Mouse (Mus musculus): ENCODE data around the gene Them7.
A peak's percentile ranks its signal among the peaks of the same experiment; 100 is the strongest.

Gene Them7

DNA sequence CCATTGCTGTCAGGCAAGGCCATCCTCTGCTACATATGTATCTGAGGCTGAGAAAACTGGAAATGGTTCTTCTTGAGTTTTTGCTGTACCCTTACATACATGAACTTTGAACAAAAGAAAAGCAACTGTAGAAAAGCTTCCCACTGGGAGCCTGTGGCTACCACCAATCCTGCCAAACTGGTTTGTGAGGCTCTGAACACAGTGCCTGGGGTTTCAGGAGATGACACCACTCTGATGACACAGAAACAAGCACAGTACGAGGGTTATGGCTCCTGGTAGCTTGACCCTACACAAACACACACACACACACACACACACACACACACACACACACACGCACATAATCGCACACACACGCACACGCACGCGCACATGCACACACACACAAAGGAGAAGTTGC lies 151.1 kb downstream of the Them7 start:
- no peak for DNase-seq (ENCODE audit: low read depth, low spot score)

DNA sequence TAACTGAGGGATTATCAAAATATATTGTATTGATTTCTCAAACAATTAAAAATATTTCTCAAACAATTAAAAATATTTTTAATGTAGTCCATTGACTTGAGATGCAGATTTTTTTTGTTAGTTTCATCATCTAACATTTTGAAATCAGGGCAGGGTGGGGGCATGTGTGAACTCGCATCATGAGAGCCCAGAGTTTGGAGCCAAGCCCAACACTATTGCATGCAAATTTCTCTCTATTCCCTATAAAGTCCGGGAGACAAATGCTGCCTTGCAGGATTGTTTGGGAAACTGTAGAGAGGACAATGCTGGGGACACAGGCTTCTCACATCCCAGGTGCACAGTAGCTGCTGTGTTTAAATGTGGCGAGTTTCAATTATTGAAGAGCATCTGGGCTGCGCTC lies 151.6 kb downstream of the Them7 start:
- DNase-seq (ENCODE audit: low read depth, low spot score), result no peak

DNA sequence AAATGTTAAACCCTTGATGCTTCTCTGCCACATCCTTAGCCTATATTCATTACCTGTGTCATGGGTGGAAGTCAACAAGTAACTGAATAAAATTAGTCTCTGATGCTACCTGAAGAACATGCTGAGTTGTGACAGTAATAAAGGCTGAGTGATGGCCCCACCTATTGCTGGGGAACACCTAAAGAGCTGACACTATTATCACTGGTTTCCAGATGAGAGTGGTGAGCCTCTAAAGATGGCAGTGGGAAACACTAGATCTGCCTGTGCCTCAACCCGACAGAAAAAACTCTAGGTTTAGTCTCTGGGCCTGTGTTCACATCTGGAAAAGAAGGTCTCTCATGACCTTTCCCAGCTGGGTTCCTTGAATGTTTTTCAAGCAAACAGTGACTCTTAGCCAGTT lies 155.6 kb downstream of the Them7 start:
- no peak for DNase-seq (ENCODE audit: low read depth, low spot score)

DNA sequence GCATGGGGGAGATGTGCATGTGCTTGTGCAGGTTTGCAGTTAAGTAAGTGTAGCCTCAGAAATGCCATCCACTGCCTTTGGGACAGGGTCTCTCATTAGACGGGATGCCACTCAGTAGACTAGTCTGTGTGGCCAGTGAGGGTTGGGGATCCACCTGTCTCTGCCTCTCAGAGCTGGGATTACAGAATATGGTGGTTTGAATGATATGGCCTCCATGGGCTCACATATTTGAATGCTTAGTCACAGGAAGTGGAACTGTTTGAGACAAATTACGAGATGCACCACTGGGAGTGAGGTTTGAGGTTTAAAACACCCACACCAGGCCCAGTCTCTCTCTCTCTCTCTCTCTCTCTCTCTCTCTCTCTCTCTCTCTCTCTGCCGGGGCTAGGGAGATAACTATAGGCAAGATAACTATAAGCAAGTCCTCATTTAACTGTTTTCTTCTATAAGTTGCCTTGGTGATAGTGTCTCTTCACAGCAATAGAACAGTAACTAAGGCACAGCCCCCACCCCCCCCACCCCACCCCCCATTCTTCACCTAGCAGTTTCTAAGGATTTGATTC lies 156.7 kb downstream of the Them7 start:
- no peak for DNase-seq (ENCODE audit: low read depth, low spot score)

DNA sequence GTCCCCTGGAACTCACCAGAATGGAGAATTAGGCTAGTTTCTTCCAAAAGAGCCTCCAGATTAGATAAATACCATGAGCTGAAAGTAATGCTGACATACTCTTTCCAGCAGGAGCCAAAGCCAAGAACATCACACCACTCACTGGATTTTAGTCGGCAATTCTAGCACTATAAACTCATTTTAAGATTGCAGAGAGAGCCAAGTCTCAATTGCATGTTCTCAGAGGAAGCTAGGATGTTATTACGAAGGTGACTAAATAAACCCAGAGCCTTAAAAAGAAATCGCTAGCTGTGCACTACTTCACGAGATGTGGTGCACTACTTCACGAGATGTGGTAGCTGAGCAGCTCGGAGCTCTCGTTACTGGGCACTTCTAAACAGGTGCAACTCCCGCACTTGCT lies 158.9 kb downstream of the Them7 start:
- no peak for DNase-seq (ENCODE audit: low read depth, low spot score)

DNA sequence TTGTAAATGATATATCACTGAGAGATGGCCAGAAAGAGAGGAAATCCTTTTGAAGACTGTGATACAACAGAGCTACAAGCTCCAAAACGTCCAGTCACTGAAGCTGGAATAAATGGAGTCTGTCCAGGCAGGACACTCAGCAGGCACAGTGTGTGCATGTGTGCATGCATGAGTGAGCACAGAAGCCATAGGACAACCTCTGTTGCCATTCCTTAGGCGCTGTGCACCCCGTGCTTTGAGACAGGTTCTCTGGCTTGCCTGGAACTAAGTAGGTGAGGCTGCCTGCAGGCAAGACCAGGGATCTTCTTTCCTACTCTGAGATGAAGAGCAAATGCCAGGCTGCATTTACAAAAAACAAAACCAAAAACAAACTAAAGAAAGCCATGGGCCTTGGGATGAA lies 160.9 kb downstream of the Them7 start:
- no peak for DNase-seq (ENCODE audit: low read depth, low spot score)

DNA sequence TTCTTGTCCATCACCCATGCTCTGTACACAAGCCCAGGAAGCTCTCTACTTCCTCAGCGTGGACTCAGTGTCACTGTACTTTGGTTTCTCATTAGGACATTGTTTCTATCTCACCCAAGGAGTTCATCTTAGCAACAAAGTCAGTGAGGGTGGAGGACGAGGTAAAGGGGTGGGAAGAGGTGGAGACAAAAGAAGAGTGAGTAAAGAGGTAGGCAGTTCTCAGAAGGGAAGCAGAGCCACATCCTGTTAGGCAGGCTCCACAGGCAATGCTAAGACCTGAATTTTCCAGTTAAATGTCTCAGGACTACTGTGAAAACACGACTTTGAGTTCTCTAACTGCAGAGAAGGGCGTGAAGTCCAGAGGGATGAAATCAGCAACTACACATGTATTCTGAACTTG lies 162.3 kb downstream of the Them7 start:
- DNase-seq (ENCODE audit: low read depth, low spot score), result no peak

DNA sequence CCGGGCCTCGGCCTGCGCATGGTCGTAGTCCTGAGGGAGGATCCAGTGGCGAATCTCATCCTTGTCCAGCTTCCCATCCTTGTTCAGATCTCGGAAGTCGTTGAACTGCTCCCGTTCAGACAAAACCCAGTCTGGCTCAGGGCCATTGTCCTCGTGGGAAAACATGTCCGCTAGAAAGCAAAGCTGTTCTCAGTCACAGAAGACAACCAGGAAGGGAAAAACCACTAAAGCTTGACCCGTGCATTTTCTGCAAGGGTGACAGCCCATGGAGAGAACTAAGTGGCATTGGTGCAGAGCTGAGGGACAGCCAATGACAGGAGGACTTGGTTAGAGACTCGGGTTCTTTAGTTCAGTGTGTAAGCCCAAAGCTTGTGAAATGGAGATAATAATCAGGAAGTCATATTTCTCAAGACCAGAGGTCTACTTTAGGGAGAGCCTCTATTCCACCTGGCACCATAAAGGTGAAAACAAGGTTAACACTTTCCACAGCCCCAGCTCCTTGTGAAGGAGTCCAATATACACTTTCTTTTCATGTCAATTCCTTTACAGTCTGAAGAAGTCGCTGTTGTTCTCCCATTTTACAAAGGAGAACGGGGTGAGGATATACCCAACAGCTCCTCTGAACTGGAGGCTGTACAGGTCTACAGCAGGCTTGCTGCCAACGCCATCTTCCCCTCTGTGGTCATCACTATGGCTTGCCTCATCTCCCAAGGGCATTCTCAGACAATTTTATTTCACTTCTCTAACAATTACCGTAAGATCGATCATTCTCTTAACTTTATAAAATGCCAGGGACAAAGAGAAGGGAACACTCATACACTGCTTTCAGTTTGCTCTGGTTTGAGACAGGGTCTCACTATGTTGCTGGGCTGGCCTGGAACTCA lies 165.1 kb downstream of the Them7 start:
- DNase-seq (ENCODE audit: low read depth, low spot score), result no peak

DNA sequence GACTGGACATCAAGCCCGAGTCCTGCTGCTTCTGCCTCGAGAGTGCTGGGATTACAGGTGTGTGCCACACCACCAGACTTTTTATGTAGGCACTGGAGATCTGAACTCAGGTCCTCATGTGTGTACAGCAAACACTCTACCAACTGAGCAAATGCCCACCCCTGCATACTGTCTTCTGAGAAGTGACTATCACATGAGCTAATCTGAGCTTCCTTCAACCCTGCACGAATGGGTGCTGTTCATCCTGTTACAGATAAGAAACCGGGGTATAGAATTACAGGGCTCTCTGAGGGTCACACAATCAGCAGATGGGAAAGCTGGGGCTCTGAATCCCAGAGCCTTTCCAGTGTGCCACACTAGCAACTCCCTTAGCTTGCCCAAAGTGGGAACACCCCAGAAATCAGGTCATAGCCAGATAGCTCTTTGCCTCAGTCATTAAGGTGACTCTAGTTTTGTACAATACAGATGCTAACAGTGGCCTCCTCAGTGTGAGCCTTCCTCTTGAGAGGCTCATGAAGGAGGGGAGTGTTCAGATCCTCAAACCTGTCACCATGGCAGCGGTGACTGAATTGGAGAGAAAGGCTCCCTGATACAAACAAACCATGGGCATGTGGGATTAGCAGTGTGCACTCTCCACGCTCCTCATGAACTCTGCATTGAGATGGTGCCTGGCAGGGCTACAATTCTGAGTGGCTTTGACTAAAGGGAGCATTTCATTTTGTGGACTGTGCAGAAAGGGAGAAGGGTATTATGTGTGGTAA lies 166.7 kb downstream of the Them7 start:
- no peak for DNase-seq (ENCODE audit: low read depth, low spot score)

DNA sequence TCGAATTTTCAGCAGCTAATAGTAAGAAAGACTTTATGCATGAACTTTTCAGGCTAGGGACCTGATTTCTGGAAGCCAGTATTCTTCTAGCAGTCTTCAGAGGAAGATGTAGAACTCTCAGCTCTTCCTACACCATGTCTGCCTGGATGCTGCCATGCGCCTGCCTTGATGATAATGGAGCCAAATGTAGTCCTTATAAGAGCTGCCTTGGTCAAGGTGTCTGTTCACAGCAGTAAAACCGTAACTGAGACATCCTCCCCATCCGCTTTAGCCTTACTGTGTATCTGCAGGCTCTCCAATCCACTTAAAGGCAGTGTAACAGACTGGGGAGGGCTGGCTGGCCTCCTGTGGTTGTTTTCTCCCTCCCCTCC lies 167.3 kb downstream of the Them7 start:
- DNase-seq (ENCODE audit: low read depth, low spot score), result no peak

DNA sequence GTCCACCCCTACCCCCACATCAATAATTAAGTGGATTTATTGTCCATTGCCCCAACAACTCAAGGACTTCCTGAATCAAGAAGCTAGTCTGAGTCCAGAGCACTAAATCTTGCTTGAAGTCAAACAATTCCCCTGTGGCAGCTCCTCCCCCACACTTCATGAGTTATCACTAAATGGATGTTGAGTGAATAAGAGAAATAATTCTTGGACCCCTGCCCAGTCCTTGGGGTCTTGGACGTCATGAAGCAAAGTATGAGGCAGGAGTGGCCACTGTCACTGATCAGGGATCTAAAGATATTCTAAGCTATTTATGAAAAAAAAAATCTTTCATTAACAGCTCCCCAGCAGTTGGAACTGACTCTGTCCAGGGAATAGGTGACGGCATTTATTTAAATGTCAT lies 168.4 kb downstream of the Them7 start:
- DNase-seq (ENCODE audit: low read depth, low spot score), result no peak

DNA sequence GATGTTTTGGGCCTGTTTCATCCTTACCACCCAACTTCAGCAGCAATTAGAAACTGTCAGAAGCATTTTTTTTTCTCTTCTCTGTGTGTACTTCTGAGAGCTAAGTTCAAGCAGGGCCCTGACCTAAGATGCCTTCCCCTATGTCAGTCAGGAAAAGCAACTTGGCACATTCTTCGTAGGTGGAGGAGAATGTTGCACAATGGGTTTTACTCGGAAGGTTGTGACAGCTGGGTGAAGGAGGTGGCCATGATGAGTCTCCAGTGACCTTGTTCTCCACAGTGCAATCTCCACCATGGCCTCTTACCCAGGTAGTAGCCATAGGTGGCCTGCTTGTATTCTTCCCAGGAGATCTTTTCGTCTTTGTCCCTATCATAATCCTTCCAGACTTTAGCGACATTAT lies 170.3 kb downstream of the Them7 start:
- no peak for DNase-seq (ENCODE audit: low read depth, low spot score)

DNA sequence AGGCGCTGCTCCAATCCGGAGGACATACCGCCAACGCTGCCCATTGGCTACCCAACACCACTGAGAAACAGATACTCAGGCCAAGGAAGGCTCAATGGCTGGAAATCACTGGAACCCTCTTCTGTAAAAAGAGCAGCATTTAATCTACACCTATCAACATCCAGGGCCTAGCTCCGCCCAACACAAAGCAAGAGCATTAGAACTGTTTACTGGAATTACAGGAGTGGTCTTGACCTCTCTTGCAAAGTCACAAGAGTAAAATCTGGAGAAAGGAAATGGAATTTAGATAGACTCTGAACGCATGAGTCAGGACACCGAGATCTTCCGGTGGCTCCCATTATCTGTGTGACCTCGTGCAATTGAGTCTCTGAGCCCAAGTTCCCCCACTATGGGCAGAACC lies 171.9 kb downstream of the Them7 start:
- DNase-seq (ENCODE audit: low read depth, low spot score), result no peak

DNA sequence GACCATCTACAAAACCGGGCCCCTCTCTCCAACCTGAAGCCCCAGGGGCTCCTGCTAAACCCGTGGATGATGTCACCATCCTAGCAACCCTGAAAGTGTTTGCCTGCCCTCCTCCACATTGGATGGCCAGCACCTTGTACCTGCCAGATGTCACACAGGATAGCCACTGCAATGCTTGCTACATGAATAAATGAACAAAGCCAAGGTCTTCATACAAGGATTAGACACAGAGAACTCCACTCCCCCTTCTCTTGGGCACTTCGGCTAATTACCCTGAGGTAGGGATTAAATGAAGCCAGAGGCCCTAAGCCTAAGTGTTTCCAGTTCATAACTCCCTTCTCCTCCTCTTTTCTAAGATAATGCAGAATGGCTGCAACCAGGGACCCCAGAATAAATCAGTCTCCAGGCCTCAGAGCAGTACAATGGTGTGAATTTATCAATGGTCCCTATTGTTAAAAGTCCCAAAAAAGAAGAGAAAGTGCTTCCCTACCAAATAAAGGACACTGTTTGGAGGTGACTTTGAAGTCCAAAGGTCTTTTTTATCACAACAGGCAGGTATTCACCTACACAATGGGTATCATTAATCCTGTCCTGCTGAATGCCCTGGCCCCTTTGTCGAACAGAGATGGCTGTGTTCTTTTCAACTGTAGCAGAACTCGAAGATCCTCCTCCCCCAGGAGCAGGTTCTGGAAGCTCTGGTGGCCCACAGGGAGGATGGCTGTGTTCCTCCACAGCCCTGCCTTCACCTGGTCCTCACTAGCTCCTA lies 173.5 kb downstream of the Them7 start:
- no peak for DNase-seq (ENCODE audit: low read depth, low spot score)

DNA sequence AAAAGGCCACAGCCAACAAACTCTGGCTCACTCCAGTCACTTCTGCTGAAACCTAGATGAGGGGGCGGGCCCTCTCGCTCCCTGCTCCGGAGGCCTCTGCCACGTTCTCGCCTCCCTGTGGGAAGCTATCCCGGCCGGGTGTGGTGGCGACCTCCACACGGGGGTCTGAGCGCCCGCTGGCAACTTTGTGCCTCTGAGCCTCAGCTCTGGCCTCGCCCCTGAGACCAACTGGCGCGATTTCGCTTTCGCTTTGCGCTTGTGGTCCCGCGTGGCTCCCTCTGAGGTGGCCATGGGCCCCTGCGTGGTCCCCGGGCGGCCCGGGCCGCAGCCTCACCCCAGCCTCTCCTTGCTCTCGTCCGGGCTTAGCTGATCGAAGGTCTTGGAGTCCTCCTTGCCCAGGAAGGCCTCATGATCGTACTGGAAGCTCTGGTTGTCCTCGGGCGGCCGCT lies 174.5 kb downstream of the Them7 start:
- peak; percentile 11 for DNase-seq (ENCODE audit: low read depth, low spot score)

DNA sequence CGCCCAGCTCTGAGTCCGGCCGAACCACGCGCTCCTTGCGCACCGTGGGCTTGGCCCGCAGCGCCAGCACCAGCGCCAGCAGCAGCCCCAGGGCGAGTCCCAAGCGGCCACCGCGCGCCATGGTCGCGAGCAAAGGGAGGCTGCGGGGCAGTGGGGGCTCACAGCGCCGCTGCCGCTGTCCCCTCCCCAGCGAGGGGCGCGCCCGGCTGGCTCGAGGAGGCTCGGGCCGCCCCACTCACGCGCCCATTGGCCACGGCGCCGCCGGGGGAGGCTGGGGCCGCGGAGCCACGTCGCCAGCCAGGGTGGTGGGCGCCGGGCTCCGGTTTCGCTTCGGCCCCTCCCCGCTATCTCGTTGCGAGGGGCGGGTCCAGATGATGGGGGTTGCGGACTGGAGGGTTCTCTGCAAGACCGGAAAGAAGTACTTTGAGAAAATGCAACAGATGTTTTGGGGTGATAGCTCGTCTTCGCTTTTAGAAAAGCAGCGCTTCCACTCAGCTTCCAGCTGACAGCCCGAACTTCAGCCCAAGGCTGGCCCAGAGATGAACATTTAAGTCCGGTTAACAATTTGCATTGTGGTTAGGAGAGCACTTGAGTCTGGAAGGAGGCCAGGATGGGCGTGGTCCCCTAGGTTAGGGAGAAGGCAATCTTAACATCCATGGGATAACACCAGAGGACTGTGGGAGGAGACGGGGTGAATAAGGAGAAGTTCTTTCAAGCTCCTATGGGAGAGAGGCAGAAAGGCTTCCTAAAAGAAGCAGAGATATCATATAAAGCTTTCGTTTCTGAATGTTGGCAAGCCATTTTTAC lies 175.2 kb downstream of the Them7 start, which contains the start of gene Rcn1:
TSS of gene Rcn1 (minus strand) at position 235 of the 807 bp plus-strand sequence.
- DNase-seq (ENCODE audit: low read depth, low spot score), result peak; percentile 60

DNA sequence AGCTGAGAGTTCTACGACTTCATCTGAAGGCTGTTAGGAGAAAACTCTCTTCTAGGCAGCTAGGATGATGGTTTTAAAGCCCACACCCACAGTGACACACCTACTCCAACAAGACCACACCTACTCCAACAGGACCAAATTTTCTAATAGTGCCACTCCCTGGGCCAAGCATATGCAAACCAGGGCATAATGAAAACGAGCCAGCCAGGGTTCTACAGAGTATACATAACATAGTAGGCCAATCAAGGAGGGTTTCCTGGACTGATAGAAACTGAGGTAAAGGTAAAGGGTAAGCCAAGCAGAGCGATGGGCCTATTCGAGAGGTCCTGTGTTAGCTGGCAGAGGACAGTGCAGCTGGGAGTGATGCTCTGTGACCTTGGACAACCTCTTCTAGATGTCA lies 176.4 kb downstream of the Them7 start:
- DNase-seq (ENCODE audit: low read depth, low spot score), result no peak

DNA sequence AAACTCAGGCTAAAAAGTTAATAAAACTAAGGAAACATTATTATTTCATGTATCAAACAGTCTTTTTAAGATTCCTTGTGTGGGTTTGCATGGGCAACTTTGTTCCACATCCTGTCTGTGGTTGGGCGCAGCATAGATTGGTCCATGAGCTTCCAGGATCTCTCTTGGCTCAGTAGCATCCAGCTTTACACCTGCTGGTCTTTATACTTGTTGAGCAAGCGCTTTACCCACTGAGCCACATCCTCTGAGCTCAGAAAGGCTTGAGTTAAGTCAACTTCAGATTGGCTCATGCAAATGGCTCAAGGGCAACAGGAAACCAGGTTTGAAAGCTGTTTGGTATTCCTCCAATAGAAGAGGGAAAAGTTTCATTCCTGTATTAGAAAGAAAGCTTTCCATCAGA lies 178.1 kb downstream of the Them7 start:
- DNase-seq (ENCODE audit: low read depth, low spot score), result no peak

DNA sequence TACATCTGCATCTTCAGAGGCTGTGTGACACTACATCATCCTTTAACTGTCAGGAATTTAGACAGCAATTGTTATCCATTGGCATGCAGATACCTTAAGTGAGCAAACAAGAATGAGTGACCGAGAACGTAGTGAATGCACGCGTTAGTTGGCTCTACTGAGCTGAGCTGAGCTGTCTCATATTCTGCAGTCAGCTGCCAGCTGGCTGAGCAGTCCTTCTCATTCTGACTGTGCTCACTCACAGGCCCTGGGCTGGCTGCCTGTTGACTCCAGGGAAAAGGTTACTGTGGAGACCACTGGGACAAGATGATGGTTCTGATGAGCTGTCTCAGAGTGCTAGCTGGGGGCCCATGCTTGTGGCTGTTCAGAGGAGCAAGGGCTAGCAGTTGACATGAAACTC lies 184.4 kb downstream of the Them7 start:
- peak; percentile 39 for DNase-seq (ENCODE audit: low read depth, low spot score)

DNA sequence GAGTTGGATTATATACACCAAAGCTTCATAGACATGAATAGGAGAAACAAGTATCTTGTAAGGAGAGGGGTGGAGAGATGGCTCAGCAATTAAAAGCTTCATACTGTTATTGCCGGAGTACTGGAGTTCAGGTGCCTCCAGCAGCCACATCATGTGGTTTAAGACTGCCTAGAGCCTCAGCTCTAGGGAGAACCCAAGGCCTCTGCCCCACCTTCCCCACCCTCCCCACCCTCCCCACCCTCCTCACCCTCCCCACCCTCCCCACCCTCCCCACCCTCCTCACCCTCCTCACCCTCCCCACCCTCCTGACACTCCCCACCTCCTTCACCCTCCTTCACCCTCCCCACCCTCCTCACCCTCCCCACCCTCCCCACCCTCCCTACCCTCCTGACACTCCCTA lies 185.1 kb downstream of the Them7 start:
- DNase-seq (ENCODE audit: low read depth, low spot score), result no peak

DNA sequence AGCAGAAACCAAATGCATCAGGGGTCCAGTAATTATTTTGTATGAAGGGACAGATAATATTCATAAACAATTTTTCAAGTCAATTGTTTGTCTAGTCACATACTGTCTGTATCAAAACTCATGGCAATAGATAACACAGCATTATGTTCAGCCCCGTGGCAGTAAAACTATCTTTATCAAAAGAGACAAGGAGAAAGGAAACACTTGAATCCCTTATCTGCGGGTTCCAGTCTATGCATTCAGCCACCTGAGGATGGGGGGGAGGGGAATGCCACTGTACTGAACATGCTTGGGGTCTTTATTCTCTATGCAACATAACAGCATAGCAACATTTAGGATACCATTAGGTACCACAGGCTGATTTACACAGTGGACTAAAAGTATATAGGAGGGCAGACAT lies 190.2 kb downstream of the Them7 start:
- no peak for DNase-seq (ENCODE audit: low read depth, low spot score)
